Mouse (Mus musculus): ENCODE measurements around the gene Ubfd1.
A peak's percentile ranks its signal among the peaks of the same experiment; 100 is the strongest.

The Ubfd1 gene

GRCm38 (mm10) chr7:122066945-122067516, at the start of gene Ubfd1, which contains the start of gene Ears2:
Ubfd1 (plus strand) TSS chr7:122067175.
Ears2 (minus strand) TSS chr7:122067263.
- peak; percentile 97 for DNase-seq (ENCODE audit: low read depth)

- DNase-seq (ENCODE audit: low read depth) = no peak
Measured at GRCm38 (mm10) chr7:122018247-122018646, 48.7 kb upstream of the Ubfd1 start.

- DNase-seq (ENCODE audit: low read depth) = no peak
Measured at GRCm38 (mm10) chr7:122018978-122019377, 48.0 kb upstream of the Ubfd1 start.

GRCm38 (mm10) chr7:122020273-122020666, 46.7 kb upstream of the Ubfd1 start:
- DNase-seq (ENCODE audit: low read depth) = no peak

GRCm38 (mm10) chr7:122020667-122021354, 46.2 kb upstream of the Ubfd1 start, which contains the start of gene Gga2:
Gga2 (minus strand) TSS chr7:122021222.
- DNase-seq (ENCODE audit: low read depth) = peak; percentile 85

- no peak for DNase-seq (ENCODE audit: low read depth)
Measured at GRCm38 (mm10) chr7:122022131-122022530, 44.8 kb upstream of the Ubfd1 start.

- DNase-seq (ENCODE audit: low read depth) = no peak
Measured at GRCm38 (mm10) chr7:122033371-122033770, 33.6 kb upstream of the Ubfd1 start.

- no peak for DNase-seq (ENCODE audit: low read depth)
Measured at GRCm38 (mm10) chr7:122034348-122034747, 32.6 kb upstream of the Ubfd1 start.

- no peak for DNase-seq (ENCODE audit: low read depth)
Measured at GRCm38 (mm10) chr7:122044106-122044505, 22.9 kb upstream of the Ubfd1 start.

GRCm38 (mm10) chr7:122045181-122045634, 21.8 kb upstream of the Ubfd1 start:
- no peak for DNase-seq (ENCODE audit: low read depth)

GRCm38 (mm10) chr7:122045711-122046110, 21.3 kb upstream of the Ubfd1 start:
- no peak for DNase-seq (ENCODE audit: low read depth)

- DNase-seq (ENCODE audit: low read depth) = no peak
Measured at GRCm38 (mm10) chr7:122046813-122047212, 20.2 kb upstream of the Ubfd1 start.

GRCm38 (mm10) chr7:122048191-122048590, 18.8 kb upstream of the Ubfd1 start:
- no peak for DNase-seq (ENCODE audit: low read depth)

- no peak for DNase-seq (ENCODE audit: low read depth)
Measured at GRCm38 (mm10) chr7:122050834-122051233, 16.1 kb upstream of the Ubfd1 start.

- DNase-seq (ENCODE audit: low read depth) = no peak
Measured at GRCm38 (mm10) chr7:122056633-122057032, 10.3 kb upstream of the Ubfd1 start.

- no peak for DNase-seq (ENCODE audit: low read depth)
Measured at GRCm38 (mm10) chr7:122065656-122066055, 1.3 kb upstream of the Ubfd1 start.

GRCm38 (mm10) chr7:122066102-122066944, 652 bp upstream of the Ubfd1 start:
- no peak for DNase-seq (ENCODE audit: low read depth)

- peak; percentile 47 for DNase-seq (ENCODE audit: low read depth)
Measured at GRCm38 (mm10) chr7:122067517-122068381, 774 bp downstream of the Ubfd1 start.

GRCm38 (mm10) chr7:122074374-122074773, 7.4 kb downstream of the Ubfd1 start:
- DNase-seq (ENCODE audit: low read depth) = no peak

- DNase-seq (ENCODE audit: low read depth) = no peak
Measured at GRCm38 (mm10) chr7:122079798-122080554, 13.0 kb downstream of the Ubfd1 start.

GRCm38 (mm10) chr7:122081071-122081470, 14.1 kb downstream of the Ubfd1 start:
- no peak for DNase-seq (ENCODE audit: low read depth)

Data from induced T-regulatory cell, adult 2 months (primary cell).